Mouse (Mus musculus): Measurements from ENCODE around the gene Fgd2. TPM values are rescaled to one million over a fixed set of nuclear protein-coding genes. Genes with fewer than 3 reads are reported as not detected.

Gene Fgd2
- polyA plus RNA-seq, 1 experiment from 2014 or later = 5.9 TPM

DNA sequence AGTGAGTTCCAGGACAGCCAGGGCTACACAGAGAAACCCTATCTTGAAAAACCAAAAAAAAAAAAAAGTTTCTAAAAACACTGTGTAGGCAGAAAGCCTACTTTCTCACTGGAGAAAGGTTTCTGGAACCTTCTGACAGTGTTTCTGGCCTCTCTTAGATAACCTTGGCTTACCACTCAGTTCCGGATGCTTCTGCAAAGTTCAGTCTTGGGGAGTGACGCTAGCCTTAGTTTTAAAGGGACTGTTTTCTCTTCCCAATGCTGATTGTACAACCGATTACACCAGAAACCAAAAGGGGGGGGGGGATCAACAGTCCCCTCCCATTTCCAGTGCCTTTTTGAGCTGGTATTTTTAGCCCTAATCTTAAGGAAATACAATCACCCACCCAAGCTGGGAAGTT, 37.1 kb upstream of the Fgd2 start:
- H3K4me1 ChIP-seq (replicated peaks) = peaks cover 59% of the 10 kb centered on the region
- WGBS = 86% methylated on average over 3 of the region's 3 CpGs
- H3K27ac ChIP-seq = no peak overlapping the region
- no peaks in the 10 kb centered on the region for H3K9me3 ChIP-seq
- H3K27me3 ChIP-seq (ENCODE audit: insufficient read depth, poor library complexity, severe bottlenecking) = peaks cover 94% of the 10 kb centered on the region
- DNase-seq (ENCODE audit: low spot score) = no peak
- H3K4me3 ChIP-seq = no peak overlapping the region
- 0 out of 2 replicates have a peak, but pooled peaks cover 3% of the 10 kb centered on the region for H3K36me3 ChIP-seq

- no peak for DNase-seq (ENCODE audit: low spot score)
- H3K27me3 ChIP-seq (ENCODE audit: insufficient read depth, poor library complexity, severe bottlenecking) = peaks cover 76% of the 10 kb centered on the region
- 46% methylated on average over 13 of the region's 13 CpGs for WGBS
These were observed 34.9 kb upstream of the Fgd2 start for GRCm38 (mm10) chr17:29325831-29326230.

GRCm38 (mm10) chr17:29326531-29327529, 33.9 kb upstream of the Fgd2 start:
- peaks cover 48% of the 10 kb centered on the region for H3K4me1 ChIP-seq (replicated peaks)

More at GRCm38 (mm10) chr17:29325831-29326230, 34.9 kb upstream of the Fgd2 start:
- no peaks in the 10 kb centered on the region for H3K9me3 ChIP-seq
- H3K4me3 ChIP-seq = peak overlapping the region; percentile 55
- peaks cover 18% of the 10 kb centered on the region for H3K36me3 ChIP-seq
- H3K4me1 ChIP-seq (replicated peaks) = peaks cover 47% of the 10 kb centered on the region
- peak overlapping the region; percentile 87 for H3K27ac ChIP-seq

DNA sequence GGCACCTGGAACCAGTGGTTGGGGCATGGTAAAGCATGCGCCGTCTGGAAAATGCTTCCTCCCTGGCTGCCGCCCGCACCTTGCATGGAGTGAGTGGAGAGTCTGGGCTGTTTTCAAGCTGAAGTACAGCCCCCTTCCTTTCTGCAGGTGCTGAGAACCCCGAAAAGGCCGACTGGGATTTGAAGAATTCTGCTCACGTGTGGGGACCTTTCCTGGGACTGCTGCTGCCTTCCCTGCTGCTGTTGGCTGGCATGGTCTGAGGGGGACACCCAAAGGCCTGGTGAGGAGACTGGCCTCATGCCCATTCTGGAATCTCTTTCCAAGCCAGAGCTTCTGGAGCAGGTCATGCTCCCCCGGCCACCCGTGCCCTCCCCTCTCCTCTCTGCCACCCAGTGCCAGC, 33.0 kb upstream of the Fgd2 start:
- H3K27ac ChIP-seq = peak overlapping the region; percentile 87
- H3K27me3 ChIP-seq (ENCODE audit: insufficient read depth, poor library complexity, severe bottlenecking) = peaks cover 57% of the 10 kb centered on the region
- H3K36me3 ChIP-seq = peaks cover 37% of the 10 kb centered on the region
- peaks cover 40% of the 10 kb centered on the region for H3K4me1 ChIP-seq (replicated peaks)
- no peak overlapping the region for H3K4me3 ChIP-seq
- H3K9me3 ChIP-seq = no peaks in the 10 kb centered on the region
- no peak for DNase-seq (ENCODE audit: low spot score)
- 81% methylated on average over 9 of the region's 9 CpGs for WGBS

More at GRCm38 (mm10) chr17:29326531-29327529, 33.9 kb upstream of the Fgd2 start:
- Histone ChIP-seq H3K27me3 (ENCODE audit: insufficient read depth, poor library complexity, severe bottlenecking) (peaks cover 66% of the 10 kb centered on the region), H3K9me3 (no peaks in the 10 kb centered on the region), H3K27ac (peak overlapping the region; percentile 87), H3K4me3 (peak overlapping the region; percentile 55), H3K36me3 (peaks cover 28% of the 10 kb centered on the region)
- 8% methylated on average over 52 of the region's 52 CpGs for WGBS
- peak; percentile 71 for DNase-seq (ENCODE audit: low spot score)

DNA sequence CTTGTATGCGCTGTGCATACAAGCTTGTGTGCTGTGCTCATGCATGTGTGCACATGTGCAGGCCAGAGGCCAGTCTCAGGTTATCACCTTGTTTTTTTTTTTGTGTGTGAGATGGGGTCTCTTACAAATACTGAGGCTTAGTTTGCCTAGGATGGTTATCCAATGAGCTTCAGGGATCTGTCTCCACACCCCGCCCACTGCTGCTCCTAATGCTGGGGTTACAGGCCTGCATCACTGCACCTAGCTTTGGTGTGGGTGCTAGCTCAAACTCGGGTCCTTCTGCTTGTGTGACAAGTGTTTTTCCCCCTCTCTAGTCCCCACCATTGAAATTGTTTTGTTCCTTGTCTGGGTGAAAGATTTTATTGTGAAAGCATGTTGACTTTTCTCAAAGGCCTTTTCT, 30.5 kb upstream of the Fgd2 start:
- Histone ChIP-seq H3K36me3 (peaks cover 59% of the 10 kb centered on the region), H3K27ac (no peak overlapping the region)
- no peak for DNase-seq (ENCODE audit: low spot score)

DNA sequence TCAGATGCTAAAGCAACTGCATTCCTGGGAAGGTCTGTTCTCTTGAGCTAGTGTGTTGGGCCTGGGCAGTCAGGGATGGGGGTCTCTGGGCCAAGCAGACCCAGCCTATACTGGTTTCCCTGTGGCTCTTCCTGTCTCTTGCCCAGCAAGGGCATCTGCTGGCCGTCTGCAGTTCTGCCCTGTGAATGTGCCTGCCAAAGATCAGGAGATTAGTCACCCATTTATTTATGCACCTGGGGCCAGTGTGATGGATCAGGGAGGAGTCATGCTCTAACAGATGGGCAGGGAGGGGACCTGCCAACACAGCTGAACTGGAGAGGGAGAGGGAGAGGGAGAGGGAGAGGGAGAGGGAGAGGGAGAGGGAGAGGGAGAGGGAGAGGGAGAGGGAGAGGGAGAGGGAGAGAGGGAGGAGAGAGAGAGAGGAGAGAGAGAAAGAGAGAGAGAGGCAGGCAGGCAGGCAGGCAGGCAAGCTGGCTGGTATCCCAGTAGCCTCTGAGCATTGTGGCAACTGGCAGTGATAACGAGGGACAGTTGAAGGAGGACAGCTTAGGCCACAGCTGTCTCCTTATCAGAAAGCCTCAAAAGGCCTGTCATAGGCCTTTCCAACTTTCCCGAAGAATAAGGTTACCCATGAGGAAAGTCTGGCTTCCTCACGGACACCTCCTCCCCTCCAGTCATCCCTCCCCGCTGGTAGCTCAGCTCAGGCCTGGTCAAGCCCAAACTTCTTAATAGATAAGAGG, 29.9 kb upstream of the Fgd2 start:
- Histone ChIP-seq H3K4me3 (no peak overlapping the region), H3K36me3 (peaks cover 66% of the 10 kb centered on the region), H3K27ac (peak overlapping the region; percentile 50; the same call in 1 of the 2 replicates), H3K9me3 (no peaks in the 10 kb centered on the region), H3K27me3 (ENCODE audit: insufficient read depth, poor library complexity, severe bottlenecking) (peaks cover 32% of the 10 kb centered on the region), H3K4me1 (replicated peaks) (peaks cover 33% of the 10 kb centered on the region)
- WGBS = 40% methylated on average over 5 of the region's 5 CpGs
- no peak for DNase-seq (ENCODE audit: low spot score)

More for the DNA sequence above, 30.5 kb upstream of the Fgd2 start:
- H3K4me3 ChIP-seq = no peak overlapping the region
- 84% methylated on average over 3 of the region's 3 CpGs for WGBS
- peaks cover 37% of the 10 kb centered on the region for H3K4me1 ChIP-seq (replicated peaks)
- H3K27me3 ChIP-seq (ENCODE audit: insufficient read depth, poor library complexity, severe bottlenecking) = peaks cover 36% of the 10 kb centered on the region
- H3K9me3 ChIP-seq = no peaks in the 10 kb centered on the region

- peaks cover 18% of the 10 kb centered on the region for H3K27me3 ChIP-seq (ENCODE audit: insufficient read depth, poor library complexity, severe bottlenecking)
- H3K36me3 ChIP-seq = peaks cover 79% of the 10 kb centered on the region
- H3K4me1 ChIP-seq (replicated peaks) = peaks cover 19% of the 10 kb centered on the region
- no peak overlapping the region for H3K27ac ChIP-seq
- H3K4me3 ChIP-seq = no peak overlapping the region
- 85% methylated on average over 4 of the region's 4 CpGs for WGBS
- no peaks in the 10 kb centered on the region for H3K9me3 ChIP-seq
- DNase-seq (ENCODE audit: low spot score) = no peak
These were observed 28.5 kb upstream of the Fgd2 start for GRCm38 (mm10) chr17:29332186-29332685.

- H3K9me3 ChIP-seq = no peaks in the 10 kb centered on the region
- 93% methylated on average over 19 of the region's 19 CpGs for WGBS
- H3K27me3 ChIP-seq (ENCODE audit: insufficient read depth, poor library complexity, severe bottlenecking) = no peaks in the 10 kb centered on the region
- H3K4me3 ChIP-seq = no peak overlapping the region
- no peak overlapping the region for H3K27ac ChIP-seq
- H3K4me1 ChIP-seq (replicated peaks) = peaks cover 13% of the 10 kb centered on the region
- peaks cover 96% of the 10 kb centered on the region for H3K36me3 ChIP-seq
- no peak for DNase-seq (ENCODE audit: low spot score)
These were observed 24.3 kb upstream of the Fgd2 start for GRCm38 (mm10) chr17:29336266-29336990.

DNA sequence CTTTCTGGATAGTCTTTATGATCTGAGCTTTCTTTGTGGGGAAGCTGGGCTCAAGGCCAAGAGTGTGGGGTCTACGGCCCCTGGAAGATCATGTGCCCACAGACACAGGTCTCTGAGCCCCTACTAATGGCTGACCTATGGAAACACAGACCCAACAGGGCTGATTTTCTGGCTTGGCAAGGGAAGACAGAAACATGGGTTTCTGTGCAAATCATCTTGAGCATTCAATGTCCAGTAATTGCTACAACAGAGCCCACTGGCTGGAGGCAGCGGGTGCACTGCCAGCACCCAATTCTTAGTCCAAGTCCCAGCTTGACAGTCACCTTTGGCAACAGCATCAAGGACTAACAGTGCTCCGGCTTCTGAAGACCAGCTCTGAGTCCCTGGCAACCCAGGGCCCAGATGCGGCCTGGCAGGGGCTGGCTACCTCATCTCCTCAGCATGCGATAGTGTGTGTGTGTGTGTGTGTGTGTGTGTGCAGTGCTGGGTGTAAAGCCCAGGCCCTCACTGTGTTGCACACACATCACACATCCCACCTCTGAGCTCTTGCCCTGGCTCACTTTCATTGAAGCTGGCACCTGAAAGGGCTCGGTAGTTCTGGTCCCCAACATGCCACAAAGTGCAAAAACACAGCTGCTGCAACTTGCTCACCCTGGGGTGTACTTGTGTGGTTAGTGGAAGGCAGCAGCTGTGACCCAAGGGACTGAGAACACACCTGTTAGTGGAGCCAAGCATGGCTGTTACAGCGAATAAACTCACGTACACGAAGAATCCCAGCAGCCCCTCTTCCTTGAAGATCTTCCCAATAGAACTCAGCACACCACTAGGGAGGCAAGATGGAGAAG, 22.5 kb upstream of the Fgd2 start:
- H3K27me3 ChIP-seq (ENCODE audit: insufficient read depth, poor library complexity, severe bottlenecking) = no peaks in the 10 kb centered on the region
- peaks cover 28% of the 10 kb centered on the region for H3K4me1 ChIP-seq (replicated peaks)
- no peak for DNase-seq (ENCODE audit: low spot score)
- WGBS = 95% methylated on average over 9 of the region's 9 CpGs
- H3K36me3 ChIP-seq = peaks cover 96% of the 10 kb centered on the region
- H3K27ac ChIP-seq = no peak overlapping the region
- H3K4me3 ChIP-seq = no peak overlapping the region
- H3K9me3 ChIP-seq = no peaks in the 10 kb centered on the region

GRCm38 (mm10) chr17:29339170-29339768, 21.4 kb upstream of the Fgd2 start:
- Histone ChIP-seq H3K27me3 (ENCODE audit: insufficient read depth, poor library complexity, severe bottlenecking) (no peaks in the 10 kb centered on the region), H3K36me3 (peaks cover 96% of the 10 kb centered on the region), H3K4me3 (0 out of 2 replicates have a peak overlapping the region, but pooled peaks have one; percentile 6), H3K9me3 (no peaks in the 10 kb centered on the region), H3K27ac (0 out of 2 replicates have a peak overlapping the region, but pooled peaks have one; percentile 18), H3K4me1 (replicated peaks) (peaks cover 30% of the 10 kb centered on the region)
- WGBS = 86% methylated on average over 11 of the region's 11 CpGs
- DNase-seq (ENCODE audit: low spot score) = no peak

Measured in hindbrain, embryonic 10.5 days (tissue).